ENCODE assay signal across 24 mouse cellular contexts in genomic region chrX:142984170-142984569, GRCm38 (mm10). TPM values are rescaled to one million over a fixed set of nuclear protein-coding genes. Genes with fewer than 3 reads are reported as not detected.
DNase-seq lines count a peak whose midpoint lies in the region; ATAC-seq and TF ChIP-seq lines count a peak whose summit lies in the region.
"Had no signal": no experiment of that assay in that cellular context is flagged by ENCODE, and none has a peak within 500 bp of the region (broad histone marks: within the 10 kb centered on the region; RNA-seq: fewer than 3 reads in every experiment).

No protein-coding gene starts in this region.

- H3K27ac ChIP-seq in MEL (ENCODE audit: control insufficient read depth, low read depth, low read length), result peak overlapping the region; percentile 59
- H3K27ac ChIP-seq in kidney, embryonic 14.5 days (ENCODE audit: low read depth, low read length), result no peak overlapping the region
- H3K27ac ChIP-seq: embryonic facial prominence, embryonic 10.5 days; embryonic facial prominence, embryonic 12.5 days; forebrain, embryonic 13.5 days; forebrain, embryonic 15.5 days had no signal

- no peak for TF ChIP-seq RAD21 in MEL (IDR thresholded peaks at IDR 0.05; ENCODE audit: low read depth, low read length)

- peak overlapping the region; percentile 40 for H3K9ac ChIP-seq in MEL (ENCODE audit: control insufficient read depth, low read depth, low read length, poor library complexity, severe bottlenecking)
- no peak overlapping the region for H3K9ac ChIP-seq in kidney, embryonic 14.5 days (ENCODE audit: low read depth, low read length)
- H3K9ac ChIP-seq: embryonic facial prominence, embryonic 12.5 days; forebrain, embryonic 13.5 days; forebrain, embryonic 15.5 days; forebrain, postnatal 0 days had no signal

- peak overlapping the region; percentile 21 to 33; a peak in 3 of 4 replicates for H3K4me3 ChIP-seq in MEL (ENCODE audit: control insufficient read depth in 1 of 2, insufficient read depth in 1 of 2, low read depth in 2 of 2, low read length in 2 of 2)
- no peak overlapping the region for H3K4me3 ChIP-seq in kidney, embryonic 14.5 days (ENCODE audit: low read length)
- H3K4me3 ChIP-seq: embryonic facial prominence, embryonic 10.5 days; embryonic facial prominence, embryonic 12.5 days; forebrain, embryonic 13.5 days; forebrain, embryonic 15.5 days had no signal

- no peak overlapping the region for H3K4me2 ChIP-seq in kidney, embryonic 14.5 days (replicated peaks; ENCODE audit: low read depth, low read length)
- H3K4me2 ChIP-seq: embryonic facial prominence, embryonic 12.5 days; forebrain, embryonic 13.5 days; forebrain, embryonic 15.5 days had no signal

- peak; percentile 34 to 43; a peak in 2 of 4 replicates for TF ChIP-seq EP300 in MEL (IDR thresholded peaks at IDR 0.05; ENCODE audit: low read depth in 1 of 2, low read length in 2 of 2)

- no peaks in the 10 kb centered on the region for H3K9me3 ChIP-seq in MEL (replicated peaks; ENCODE audit: insufficient read depth, low read length)
- H3K9me3 ChIP-seq in kidney, embryonic 14.5 days (ENCODE audit: control insufficient read depth, low read length), result no peaks in the 10 kb centered on the region
- H3K9me3 ChIP-seq: embryonic facial prominence, embryonic 10.5 days; embryonic facial prominence, embryonic 12.5 days; forebrain, embryonic 13.5 days; forebrain, embryonic 15.5 days; G1E had no signal

- H3K79me2 ChIP-seq in MEL (ENCODE audit: control insufficient read depth, insufficient read depth, low read length, poor library complexity), result no peaks in the 10 kb centered on the region

- ATAC-seq in common myeloid progenitor, adult 5-6 weeks (replicated peaks; ENCODE audit: low read depth, poor library complexity, severe bottlenecking), result peak; percentile 50
- peak; percentile 52; the same call in 1 of the 2 replicates for ATAC-seq in megakaryocyte progenitor cell, adult 5-6 weeks (replicated peaks; ENCODE audit: poor library complexity)
- ATAC-seq in kidney, embryonic 14.5 days (ENCODE audit: low FRiP score, low TSS enrichment), result no peak
- ATAC-seq: activated CD4-positive, CD25-positive, alpha-beta regulatory T cell, adult 4 months; CD4-positive, CD25-positive, alpha-beta regulatory T cell, adult 4 months; forebrain, embryonic 13.5 days; forebrain, embryonic 15.5 days; forebrain, postnatal 0 days; Patski had no signal

- peaks cover 0 to 31% of the 10 kb centered on the region in 2 experiments; a peak in 2 of 4 replicates for H3K36me3 ChIP-seq in MEL (ENCODE audit: control insufficient read depth in 1 of 2, insufficient read depth in 2 of 2, low read length in 2 of 2)
- H3K36me3 ChIP-seq in kidney, embryonic 14.5 days (ENCODE audit: control insufficient read depth, insufficient read depth, low read length), result no peaks in the 10 kb centered on the region
- H3K36me3 ChIP-seq: embryonic facial prominence, embryonic 10.5 days; embryonic facial prominence, embryonic 12.5 days; forebrain, embryonic 15.5 days; G1E had no signal

- 90% methylated on average over 3 of the region's 3 CpGs for WGBS in kidney, embryonic 14.5 days

- H3K27me3 ChIP-seq in MEL (ENCODE audit: control insufficient read depth in 1 of 2, insufficient read depth in 2 of 2, low read length in 2 of 2), result no peaks in the 10 kb centered on the region
- no peaks in the 10 kb centered on the region for H3K27me3 ChIP-seq in kidney, embryonic 14.5 days (ENCODE audit: control insufficient read depth, insufficient read depth, low read length)
- H3K27me3 ChIP-seq: CH12.LX; forebrain, embryonic 15.5 days had no signal

- peak; percentile 77 for DNase-seq in MEL (ENCODE audit: low read depth, low spot score)
- DNase-seq in heart, adult 9 months (ENCODE audit: low spot score in 2 of 2), result no peak
- DNase-seq: adrenal gland, adult 8-10 months; adrenal gland, postnatal 14 days; adrenal gland, postnatal 36 days; B cell, adult 2 months; cerebellum, adult 11-12 months; cerebellum, adult 2 months; cerebellum, adult 9-10 months; cerebellum, postnatal 10 days; cerebellum, postnatal 36 days; forebrain, postnatal 0 days had no signal

- TF ChIP-seq POLR2A in MEL (IDR thresholded peaks at IDR 0.05; ENCODE audit: control insufficient read depth in 1 of 2, insufficient read depth in 1 of 2, low read depth in 1 of 2, low read length in 2 of 2, poor library complexity in 1 of 2), result no peak

- no peak for TF ChIP-seq CTCF in MEL (IDR thresholded peaks at IDR 0.05 in 2 of 3, conservative IDR thresholded peaks at IDR 0.05 in 1 of 3; ENCODE audit: control insufficient read depth in 1 of 3, insufficient read depth in 1 of 3, low read depth in 2 of 3, low read length in 3 of 3, poor library complexity in 1 of 3, severe bottlenecking in 1 of 3)

- peaks cover 21 to 33% of the 10 kb centered on the region in 2 experiments for H3K4me1 ChIP-seq in MEL (ENCODE audit: control insufficient read depth in 1 of 2, insufficient read depth in 2 of 2, low read length in 2 of 2)
- H3K4me1 ChIP-seq in kidney, embryonic 14.5 days (ENCODE audit: control insufficient read depth, insufficient read depth, low read length), result no peaks in the 10 kb centered on the region
- H3K4me1 ChIP-seq: embryonic facial prominence, embryonic 10.5 days; embryonic facial prominence, embryonic 12.5 days; forebrain, embryonic 13.5 days; forebrain, embryonic 15.5 days had no signal

TF ChIP-seq in MEL, 35 proteins besides CTCF, POLR2A, EP300 and RAD21:
- TF ChIP-seq ETS1 (IDR thresholded peaks at IDR 0.05; ENCODE audit: low read depth, low read length) (no peak), SMC3 (IDR thresholded peaks at IDR 0.05; ENCODE audit: low read depth, low read length) (no peak), ZNF384 (IDR thresholded peaks at IDR 0.05; ENCODE audit: low read depth, low read length) (no peak), GATA1 (IDR thresholded peaks at IDR 0.05; ENCODE audit: low read depth, low read length) (peak; percentile 36; the same call in 1 of the 2 replicates), MYC (IDR thresholded peaks at IDR 0.05; ENCODE audit: low read depth, low read length) (no peak), POLR2AphosphoS2 (IDR thresholded peaks at IDR 0.05; ENCODE audit: low read length) (no peak), POLR2AphosphoS5 (IDR thresholded peaks at IDR 0.05; ENCODE audit: borderline replicate concordance, low read depth, low read length) (no peak), KAT2A (conservative IDR thresholded peaks at IDR 0.05; ENCODE audit: low read depth, low read length) (no peak), TAL1 (IDR thresholded peaks at IDR 0.05; ENCODE audit: low read length) (peak; percentile 61), ZC3H11A (IDR thresholded peaks at IDR 0.05; ENCODE audit: low read depth, low read length) (no peak), RCOR1 (IDR thresholded peaks at IDR 0.05; ENCODE audit: low read depth, low read length) (0 out of 2 replicates have a peak, but pooled peaks have one; percentile 8)

RNA-seq across cellular contexts. Expression of gene Ammecr1, which starts 17.6 kb away (rescaled TPM):
- 15.1 and 16.3 TPM in 2 replicates for total RNA-seq in MEL (2012; rRNA removed)
- polyA plus RNA-seq in MEL (2012; ENCODE audit: insufficient read depth in 1 of 2, insufficient read length in 2 of 2, low read depth in 1 of 2, low replicate concordance in 2 of 2, missing spikeins in 1 of 2), result 10 to 100 TPM; 23.6 to 62.1 TPM
- total RNA-seq in common myeloid progenitor, adult 5-6 weeks (2017), result 18.7 and 24.7 TPM in 2 replicates
- total RNA-seq in megakaryocyte progenitor cell, adult 5-6 weeks (2015), result 26.4 and 28.5 TPM in 2 replicates
- total RNA-seq in megakaryocyte progenitor cell, adult 5-6 weeks (2017), result 11.1 and 13.1 TPM in 2 replicates
- 13.5 and 16.0 TPM in 2 replicates for polyA plus RNA-seq in kidney, embryonic 14.5 days (2014; fragmentation: Nextera tagmentation; extraction: Ambion mirVana)
